Mouse (Mus musculus) spleen, postnatal 10 days (tissue): Measurements from ENCODE around the gene Gm5624.
"Not testable (repeated sequence)": the region's sequence is repeated elsewhere in the genome, so short reads cannot be mapped to it uniquely, and the experiment has no call there.

Experiments used
- DNase-seq, 2 experiments: peaks; one replicate each; pipeline ENCODE4 v3.0.0; 2021 to 2022; ENCODE audit warnings: low spot score in 2 of 2

The Gm5624 gene

DNA sequence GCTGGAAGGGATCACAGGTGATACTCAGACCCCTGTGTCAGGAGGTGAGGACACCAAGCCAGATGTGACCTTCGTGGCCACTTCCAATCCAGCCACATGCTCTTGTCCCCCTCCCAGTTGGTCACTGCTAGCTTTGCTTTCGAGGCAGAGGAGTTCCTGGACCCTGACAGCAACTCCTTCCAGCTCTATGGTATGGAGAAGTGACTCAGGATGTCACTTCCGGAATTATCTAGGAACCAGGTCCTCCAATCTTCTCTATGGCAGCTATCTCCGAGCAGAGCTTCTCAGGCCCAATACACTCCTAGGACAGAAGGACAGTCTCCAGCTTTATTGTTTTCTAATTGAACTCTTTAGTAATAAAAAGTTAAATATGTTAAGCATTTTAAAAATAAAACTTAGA, at the start of gene Gm5624:
TSS of gene Gm5624 (minus strand) at position 202 of the 400 bp plus-strand sequence.
- not testable (repeated sequence) for DNase-seq

DNA sequence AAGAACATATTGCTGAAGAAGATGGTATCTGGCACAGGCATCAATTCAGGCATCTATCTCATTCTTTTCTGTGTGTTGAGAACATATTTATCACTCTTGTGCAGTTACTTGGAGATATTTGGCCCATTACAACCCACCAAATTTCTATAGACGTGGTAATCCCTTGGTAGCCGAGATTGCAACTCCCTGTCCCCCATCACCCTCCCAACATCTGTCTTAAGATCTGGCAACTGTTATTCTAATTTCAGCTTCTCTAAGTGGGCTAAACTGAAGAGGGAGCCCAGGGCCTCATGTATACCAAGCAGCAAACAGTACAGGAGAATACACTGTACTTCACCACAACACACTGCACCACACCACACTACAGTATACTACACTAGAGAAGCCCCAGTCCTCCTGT, 36.0 kb downstream of the Gm5624 start:
- DNase-seq, result not testable (repeated sequence)

DNA sequence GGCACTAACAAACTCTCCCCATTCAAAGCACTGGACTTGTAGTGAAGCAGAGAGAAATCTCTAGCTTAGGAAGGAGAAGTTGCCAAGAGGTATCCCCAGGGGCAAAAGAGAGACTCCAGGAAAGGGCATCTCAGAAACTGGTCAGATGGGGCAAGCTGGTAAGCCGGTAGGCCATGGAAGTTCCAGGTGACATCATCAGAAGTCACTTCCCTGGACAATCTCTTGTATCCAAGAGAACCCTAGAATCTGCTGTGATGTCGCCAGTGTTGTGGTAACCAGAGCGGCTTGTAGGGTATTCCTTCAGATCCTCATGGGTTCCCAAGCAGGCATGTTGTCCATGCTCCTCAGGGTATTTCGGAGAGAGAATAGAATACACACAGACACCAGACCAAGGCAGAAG, 44.9 kb downstream of the Gm5624 start, which contains the start of gene Gm8247:
TSS of gene Gm8247 (plus strand) at position 301 of the 400 bp plus-strand sequence.
- not testable (repeated sequence) for DNase-seq

DNA sequence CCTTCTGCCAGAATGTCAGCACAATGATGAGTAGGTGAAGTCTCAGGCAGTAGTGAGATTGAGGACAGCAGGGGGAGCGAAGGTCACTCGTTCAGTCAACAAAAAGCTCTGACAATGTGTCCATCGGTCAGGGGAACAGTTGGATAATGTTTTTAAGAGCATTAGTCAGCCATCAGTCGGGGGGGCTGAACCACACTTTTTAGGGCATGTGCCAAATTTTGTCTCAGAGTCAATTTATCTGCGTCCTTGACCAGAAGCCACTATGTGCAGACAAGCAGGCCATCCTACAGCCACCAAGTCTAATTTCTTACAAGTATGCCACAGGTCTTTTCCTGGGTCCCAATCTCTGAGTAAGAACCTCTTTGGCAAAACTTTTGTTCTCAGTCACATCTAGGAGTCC, 79.8 kb downstream of the Gm5624 start:
- not testable (repeated sequence) for DNase-seq

DNA sequence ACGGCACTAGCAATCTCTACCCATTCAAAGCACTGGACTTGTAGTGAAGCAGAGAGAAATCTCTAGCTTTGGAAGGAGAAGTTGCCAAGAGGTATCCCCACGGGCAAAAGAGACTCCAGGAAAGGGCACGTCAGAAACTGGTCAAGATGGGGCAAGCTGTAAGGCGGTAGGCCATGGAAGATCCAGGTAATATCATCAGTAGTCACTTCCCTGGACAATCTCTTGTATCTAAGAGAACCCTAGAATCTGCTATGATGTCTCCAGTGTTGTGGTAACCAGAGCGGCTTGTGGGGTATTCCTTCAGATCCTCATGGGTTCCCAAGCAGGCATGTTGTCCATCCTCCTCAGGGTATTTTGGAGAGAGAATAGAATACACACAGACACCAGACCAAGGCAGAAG, 109.8 kb downstream of the Gm5624 start, which contains the start of gene Gm17093:
TSS of gene Gm17093 (plus strand) at position 301 of the 400 bp plus-strand sequence.
- not testable (repeated sequence) for DNase-seq
